Mouse (Mus musculus) neural tube, embryonic 14.5 days (tissue): ENCODE measurements around the gene Slco1c1. TPM values are rescaled to one million over a fixed set of nuclear protein-coding genes. Genes with fewer than 3 reads are reported as not detected.

Source experiments
- ATAC-seq: fragments of 200-750 bp; cut with Nextera tagmentation; 2 replicates; pipeline ENCODE4 v1.8.0; 2017; ENCODE audit warnings: low read depth, mild to moderate bottlenecking, moderate TSS enrichment, moderate library complexity
- H3K27ac ChIP-seq: fragments of 300-500 bp; sonication (generic); 2 replicates; pipeline ENCODE4 v1.5.1; 2014; ENCODE audit warnings: low read depth, mild to moderate bottlenecking, control low read depth, low read length, moderate library complexity, mixed read lengths
- H3K27me3 ChIP-seq: fragments of 300-500 bp; sonication (generic); 2 replicates; pipeline ENCODE4 v1.6.1; 2014; ENCODE audit warnings: low read length; ENCODE audit not compliant: control insufficient read depth, insufficient read depth
- H3K36me3 ChIP-seq: fragments of 300-500 bp; sonication (generic); 2 replicates; pipeline ENCODE4 v1.6.1; 2014; ENCODE audit warnings: low read length, mixed read lengths; ENCODE audit not compliant: control insufficient read depth, insufficient read depth
- H3K4me1 ChIP-seq: fragments of 300-500 bp; sonication (generic); 2 replicates; pipeline ENCODE4 v1.6.1; 2014; ENCODE audit warnings: low read length; ENCODE audit not compliant: control insufficient read depth, insufficient read depth
- H3K4me2 ChIP-seq: fragments of 300-500 bp; sonication (generic); 2 replicates; pipeline ENCODE4 v1.6.1; 2014; ENCODE audit warnings: mild to moderate bottlenecking, low read depth, low read length, control low read depth
- H3K4me3 ChIP-seq: fragments of 300-500 bp; sonication (generic); 2 replicates; pipeline ENCODE4 v1.5.1; 2014; ENCODE audit warnings: low read depth, low read length, control low read depth, mixed read lengths
- H3K9ac ChIP-seq: fragments of 300-500 bp; sonication (generic); replicated peaks from 2 replicates; pipeline ENCODE4 v1.6.1; 2014; ENCODE audit warnings: low read depth, mild to moderate bottlenecking, control low read depth, low read length, mixed read lengths
- H3K9me3 ChIP-seq: fragments of 300-500 bp; sonication (generic); 2 replicates; pipeline ENCODE4 v1.6.1; 2016; ENCODE audit warnings: low read length; ENCODE audit not compliant: control insufficient read depth
- WGBS: fragments of 180-500 bp; shearing (Covaris S2); extraction: QIAGEN DNeasy Blood & Tissue Kit; methylation state at CpG from one replicate; pipeline ENCODE4 v1.1.7; 2014; 5-methylcytosine and 5-hydroxymethylcytosine counted together
- polyA plus RNA-seq: library from polyadenylated mRNA; unstranded; fragments of >200 nt; fragmentation: Nextera tagmentation; extraction: Ambion mirVana; gene quantifications from 2 replicates; pipeline ENCODE4 v1.2.1, GENCODE M21; 2014

Slco1c1 gene
- polyA plus RNA-seq, 1 experiment from 2014 or later = 10.4 TPM

DNA sequence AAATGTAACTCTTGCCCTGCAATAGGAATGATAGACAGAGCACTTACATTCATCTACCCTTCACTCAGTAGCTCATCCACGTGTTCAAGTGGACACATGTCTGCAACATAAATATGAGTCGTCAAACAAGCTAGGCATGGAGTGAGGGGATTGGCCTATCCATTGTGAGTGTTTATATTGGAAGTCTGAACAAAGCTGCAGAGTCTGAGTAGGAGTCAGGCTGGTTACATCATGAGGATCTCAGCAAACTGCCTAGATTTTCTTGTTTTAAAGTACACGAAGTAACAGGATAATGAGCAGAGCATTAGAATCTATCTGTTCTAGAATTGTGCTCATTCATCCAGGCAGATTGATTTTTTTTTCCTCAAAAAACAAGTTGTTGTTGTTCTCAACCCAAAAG, 23.0 kb upstream of the Slco1c1 start:
- no peaks in the 10 kb centered on the region for H3K4me1 ChIP-seq
- no peak overlapping the region for H3K4me2 ChIP-seq
- ATAC-seq = no peak
- no peak overlapping the region for H3K27ac ChIP-seq
- WGBS = 75% methylated on average over 3 of the region's 3 CpGs
- no peaks in the 10 kb centered on the region for H3K27me3 ChIP-seq
- H3K9me3 ChIP-seq = no peaks in the 10 kb centered on the region
- no peaks in the 10 kb centered on the region for H3K36me3 ChIP-seq
- no peak overlapping the region for H3K9ac ChIP-seq
- H3K4me3 ChIP-seq = no peak overlapping the region

GRCm38 (mm10) chr6:141522541-141522940, 1.6 kb upstream of the Slco1c1 start:
- Histone ChIP-seq H3K4me1 (no peaks in the 10 kb centered on the region), H3K4me2 (no peak overlapping the region), H3K4me3 (no peak overlapping the region), H3K36me3 (no peaks in the 10 kb centered on the region), H3K27me3 (no peaks in the 10 kb centered on the region), H3K9ac (no peak overlapping the region), H3K9me3 (no peaks in the 10 kb centered on the region), H3K27ac (no peak overlapping the region)
- 88% methylated on average over 2 of the region's 2 CpGs for WGBS
- ATAC-seq = no peak

DNA sequence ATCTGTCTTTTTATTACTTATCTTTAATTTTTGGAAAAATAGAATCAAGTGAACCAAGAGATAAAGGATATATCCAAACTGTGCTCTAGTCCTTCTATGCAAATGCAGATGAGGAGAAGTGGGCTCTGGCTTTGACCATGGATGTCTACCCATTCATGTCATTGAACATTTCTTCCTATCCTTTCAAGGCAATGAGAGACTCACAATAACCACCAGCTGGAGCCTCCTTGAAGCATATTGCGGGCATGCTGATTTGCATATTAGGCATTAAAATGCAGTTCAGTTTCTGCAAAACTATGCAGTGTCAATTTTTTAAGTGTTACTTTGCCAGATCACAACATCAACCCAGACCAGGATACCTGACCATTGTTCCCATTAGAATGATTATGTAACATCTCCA, 1.6 kb downstream of the Slco1c1 start:
- WGBS = 78% methylated on average over 1 of the region's 1 CpGs
- H3K9me3 ChIP-seq = no peaks in the 10 kb centered on the region
- H3K4me2 ChIP-seq = no peak overlapping the region
- H3K4me3 ChIP-seq = no peak overlapping the region
- H3K27me3 ChIP-seq = no peaks in the 10 kb centered on the region
- no peaks in the 10 kb centered on the region for H3K4me1 ChIP-seq
- ATAC-seq = no peak
- no peaks in the 10 kb centered on the region for H3K36me3 ChIP-seq
- no peak overlapping the region for H3K27ac ChIP-seq
- no peak overlapping the region for H3K9ac ChIP-seq

- WGBS = 90% methylated on average over 6 of the region's 6 CpGs
- Histone ChIP-seq H3K4me2 (no peak overlapping the region), H3K9me3 (no peaks in the 10 kb centered on the region), H3K27ac (no peak overlapping the region), H3K36me3 (no peaks in the 10 kb centered on the region), H3K27me3 (no peaks in the 10 kb centered on the region), H3K9ac (no peak overlapping the region), H3K4me3 (no peak overlapping the region), H3K4me1 (no peaks in the 10 kb centered on the region)
- no peak for ATAC-seq
Measured at GRCm38 (mm10) chr6:141530865-141531264, 6.7 kb downstream of the Slco1c1 start.

GRCm38 (mm10) chr6:141537298-141537697, 13.1 kb downstream of the Slco1c1 start:
- H3K4me2 ChIP-seq = no peak overlapping the region
- no peak overlapping the region for H3K27ac ChIP-seq
- no peak for ATAC-seq
- H3K4me3 ChIP-seq = no peak overlapping the region
- no peaks in the 10 kb centered on the region for H3K27me3 ChIP-seq
- H3K9ac ChIP-seq = no peak overlapping the region
- WGBS = 65% methylated on average over 3 of the region's 3 CpGs
- H3K4me1 ChIP-seq = no peaks in the 10 kb centered on the region
- no peaks in the 10 kb centered on the region for H3K9me3 ChIP-seq
- H3K36me3 ChIP-seq = no peaks in the 10 kb centered on the region

GRCm38 (mm10) chr6:141541136-141541535, 17.0 kb downstream of the Slco1c1 start:
- H3K4me2 ChIP-seq = no peak overlapping the region
- ATAC-seq = no peak
- 79% methylated on average over 1 of the region's 1 CpGs for WGBS
- H3K27ac ChIP-seq = no peak overlapping the region
- H3K27me3 ChIP-seq = no peaks in the 10 kb centered on the region
- no peak overlapping the region for H3K4me3 ChIP-seq
- H3K4me1 ChIP-seq = no peaks in the 10 kb centered on the region
- H3K9me3 ChIP-seq = no peaks in the 10 kb centered on the region
- H3K36me3 ChIP-seq = no peaks in the 10 kb centered on the region
- H3K9ac ChIP-seq = no peak overlapping the region

- Histone ChIP-seq H3K27me3 (no peaks in the 10 kb centered on the region), H3K36me3 (no peaks in the 10 kb centered on the region), H3K9ac (no peak overlapping the region), H3K4me3 (no peak overlapping the region), H3K4me1 (no peaks in the 10 kb centered on the region), H3K4me2 (no peak overlapping the region), H3K27ac (no peak overlapping the region), H3K9me3 (no peaks in the 10 kb centered on the region)
- 91% methylated on average over 7 of the region's 7 CpGs for WGBS
- no peak for ATAC-seq
Measured at GRCm38 (mm10) chr6:141543344-141543743, 19.2 kb downstream of the Slco1c1 start.

GRCm38 (mm10) chr6:141558118-141558517, 34.0 kb downstream of the Slco1c1 start:
- Histone ChIP-seq H3K9me3 (no peaks in the 10 kb centered on the region), H3K27ac (no peak overlapping the region), H3K4me1 (no peaks in the 10 kb centered on the region), H3K4me3 (no peak overlapping the region), H3K27me3 (no peaks in the 10 kb centered on the region), H3K36me3 (no peaks in the 10 kb centered on the region), H3K4me2 (no peak overlapping the region), H3K9ac (no peak overlapping the region)
- 92% methylated on average over 1 of the region's 1 CpGs for WGBS
- no peak for ATAC-seq

DNA sequence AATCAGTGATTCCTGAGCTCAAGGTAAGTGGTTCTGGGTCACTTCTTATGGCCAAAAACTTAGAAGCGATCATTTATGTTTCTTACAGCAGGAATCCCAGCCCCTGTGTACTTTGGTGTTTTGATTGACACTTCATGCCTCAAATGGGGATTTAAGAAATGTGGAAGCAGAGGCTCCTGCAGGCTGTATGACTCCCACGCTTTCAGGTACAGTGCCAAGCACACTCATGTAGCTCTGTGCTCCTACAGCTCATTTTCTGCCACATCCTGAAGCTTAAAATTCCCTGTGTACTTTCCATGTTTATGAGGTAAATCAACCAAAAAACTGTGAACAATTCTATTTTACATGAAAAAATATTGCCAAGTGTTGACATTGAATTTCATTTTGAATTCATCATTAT, 43.2 kb downstream of the Slco1c1 start:
- H3K27me3 ChIP-seq = no peaks in the 10 kb centered on the region
- no peaks in the 10 kb centered on the region for H3K9me3 ChIP-seq
- H3K36me3 ChIP-seq = no peaks in the 10 kb centered on the region
- WGBS = 85% methylated on average over 2 of the region's 2 CpGs
- no peak for ATAC-seq
- H3K9ac ChIP-seq = no peak overlapping the region
- no peaks in the 10 kb centered on the region for H3K4me1 ChIP-seq
- no peak overlapping the region for H3K27ac ChIP-seq
- H3K4me2 ChIP-seq = no peak overlapping the region
- H3K4me3 ChIP-seq = no peak overlapping the region
